Mouse (Mus musculus) midbrain, postnatal 0 days (tissue): ENCODE results near the gene Plod1. TPM values are rescaled to one million over a fixed set of nuclear protein-coding genes. Genes with fewer than 3 reads are reported as not detected.

Experiments
- ATAC-seq: fragments of 200-750 bp; cut with Nextera tagmentation; 2 replicates; pipeline ENCODE4 v1.8.0; 2017; ENCODE audit warnings: moderate number of reproducible peaks, mild to moderate bottlenecking, moderate TSS enrichment, moderate library complexity; ENCODE audit not compliant: low FRiP score
- DNase-seq: peaks from one replicate; pipeline ENCODE4 v3.0.0-alpha.2; 2015; ENCODE audit warnings: low spot score
- H3K27ac ChIP-seq: fragments of 300-500 bp; sonication (generic); 2 replicates; pipeline ENCODE4 v1.5.1; 2014; ENCODE audit warnings: low read depth, mild to moderate bottlenecking, low read length, mixed read lengths
- H3K27me3 ChIP-seq: fragments of 300-500 bp; sonication (generic); 2 replicates; pipeline ENCODE4 v1.6.1; 2014; ENCODE audit warnings: low read length, control low read depth, mixed read lengths; ENCODE audit not compliant: insufficient read depth
- H3K36me3 ChIP-seq: fragments of 300-500 bp; sonication (generic); 2 replicates; pipeline ENCODE4 v1.6.1; 2014; ENCODE audit warnings: low read length, control low read depth, mixed read lengths; ENCODE audit not compliant: insufficient read depth
- H3K4me1 ChIP-seq: fragments of 300-500 bp; sonication (generic); 2 replicates; pipeline ENCODE4 v1.6.1; 2014; ENCODE audit warnings: mild to moderate bottlenecking, control low read depth, antibody characterized with exemption, low read length, mixed read lengths; ENCODE audit not compliant: insufficient read depth
- H3K4me2 ChIP-seq: fragments of 300-500 bp; sonication (generic); 2 replicates; pipeline ENCODE4 v1.6.1; 2014; ENCODE audit warnings: low read depth, mild to moderate bottlenecking, low read length, mixed read lengths; ENCODE audit not compliant: poor library complexity, severe bottlenecking
- H3K4me3 ChIP-seq: fragments of 300-500 bp; sonication (generic); 2 replicates; pipeline ENCODE4 v1.5.1; 2014; ENCODE audit warnings: low read depth, mild to moderate bottlenecking, low read length, moderate library complexity
- H3K9ac ChIP-seq: fragments of 300-500 bp; sonication (generic); replicated peaks from 2 replicates; pipeline ENCODE4 v1.6.1; 2014; ENCODE audit warnings: mild to moderate bottlenecking, low read length, moderate library complexity, mixed read lengths; ENCODE audit not compliant: poor library complexity, severe bottlenecking
- H3K9me3 ChIP-seq: fragments of 300-500 bp; sonication (generic); 2 replicates; pipeline ENCODE4 v1.6.1; 2016; ENCODE audit warnings: low read length, control low read depth
- CTCF ChIP-seq: IDR thresholded peaks from 2 replicates; pipeline ENCODE4 v1.5.1; 2016; ENCODE audit warnings: antibody characterized with exemption, mild to moderate bottlenecking
- whole genome bisulfite sequencing: fragments of 180-500 bp; shearing (Covaris S2); extraction: QIAGEN DNeasy Blood & Tissue Kit; methylation state at CpG from one replicate; pipeline ENCODE4 v1.1.7; 2014; 5-methylcytosine and 5-hydroxymethylcytosine counted together
- polyA plus RNA-seq: library from polyadenylated mRNA; unstranded; fragments of >200 nt; fragmentation: Nextera tagmentation; extraction: Ambion mirVana; gene quantifications from 2 replicates; pipeline ENCODE4 v1.2.1, GENCODE M21; 2015
- total RNA-seq: library from RNA; depleted of rRNA; stranded (reverse); fragments of >200 nt; gene quantifications from 2 replicates; pipeline ENCODE4 v1.2.3, GENCODE M21; 2014; rRNA removed

Gene Plod1
- total RNA-seq (25.1 and 26.1 TPM in 2 replicates), polyA plus RNA-seq (20.0 and 20.2 TPM in 2 replicates)

DNA sequence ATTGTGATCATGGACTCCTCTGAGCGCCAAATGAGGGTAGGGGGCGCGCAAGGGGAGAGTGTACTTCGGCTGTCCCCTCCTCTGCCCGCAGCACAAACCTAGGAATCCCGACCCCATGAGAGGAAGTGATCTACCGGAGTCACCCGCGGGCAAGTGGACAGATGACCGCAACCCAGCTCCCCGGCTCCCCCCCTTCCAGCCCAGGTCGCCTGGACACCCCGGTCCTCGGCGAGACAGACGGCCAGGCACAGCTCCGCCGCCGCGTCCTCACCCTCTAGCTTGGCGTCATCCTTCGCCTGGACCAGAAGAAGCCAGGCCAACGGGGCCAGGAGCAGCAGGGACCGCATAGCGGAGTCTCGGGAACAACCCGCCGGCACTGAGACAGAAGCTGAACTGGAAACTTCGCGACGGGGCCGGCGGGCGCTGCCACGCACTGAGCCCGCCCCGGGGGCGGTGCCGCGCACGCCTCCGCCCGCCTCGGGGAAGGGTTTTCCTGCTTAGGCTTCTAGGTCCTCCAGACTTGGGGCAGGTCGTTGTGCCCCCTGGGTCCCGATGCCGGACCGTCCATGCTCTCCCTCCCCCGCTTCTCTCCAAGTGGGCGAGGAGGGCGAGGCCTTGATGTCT, at the start of gene Plod1:
Plod1 (minus strand) TSS at position 437 of the 624 bp plus-strand sequence.
- under 1% methylated on average over 50 of the region's 51 CpGs for WGBS
- Histone ChIP-seq H3K4me1 (peaks cover under 1% of the 10 kb centered on the region; the same call in 1 of the 2 replicates), H3K36me3 (no peaks in the 10 kb centered on the region), H3K9ac (peak within 1 kb of the TSS; percentile 37; the same call in 1 of the 2 replicates), H3K27me3 (0 out of 2 replicates have a peak, but pooled peaks cover 2% of the 10 kb centered on the region), H3K27ac (no peak within 1 kb of the TSS), H3K9me3 (no peaks in the 10 kb centered on the region), H3K4me2 (peak within 1 kb of the TSS; percentile 94), H3K4me3 (peak within 1 kb of the TSS; percentile 50)
- TF ChIP-seq CTCF = peak; percentile 25; the same call in 1 of the 2 replicates
- DNase-seq = peak; percentile 64
- peak; percentile 24; the same call in 1 of the 2 replicates for ATAC-seq

DNA sequence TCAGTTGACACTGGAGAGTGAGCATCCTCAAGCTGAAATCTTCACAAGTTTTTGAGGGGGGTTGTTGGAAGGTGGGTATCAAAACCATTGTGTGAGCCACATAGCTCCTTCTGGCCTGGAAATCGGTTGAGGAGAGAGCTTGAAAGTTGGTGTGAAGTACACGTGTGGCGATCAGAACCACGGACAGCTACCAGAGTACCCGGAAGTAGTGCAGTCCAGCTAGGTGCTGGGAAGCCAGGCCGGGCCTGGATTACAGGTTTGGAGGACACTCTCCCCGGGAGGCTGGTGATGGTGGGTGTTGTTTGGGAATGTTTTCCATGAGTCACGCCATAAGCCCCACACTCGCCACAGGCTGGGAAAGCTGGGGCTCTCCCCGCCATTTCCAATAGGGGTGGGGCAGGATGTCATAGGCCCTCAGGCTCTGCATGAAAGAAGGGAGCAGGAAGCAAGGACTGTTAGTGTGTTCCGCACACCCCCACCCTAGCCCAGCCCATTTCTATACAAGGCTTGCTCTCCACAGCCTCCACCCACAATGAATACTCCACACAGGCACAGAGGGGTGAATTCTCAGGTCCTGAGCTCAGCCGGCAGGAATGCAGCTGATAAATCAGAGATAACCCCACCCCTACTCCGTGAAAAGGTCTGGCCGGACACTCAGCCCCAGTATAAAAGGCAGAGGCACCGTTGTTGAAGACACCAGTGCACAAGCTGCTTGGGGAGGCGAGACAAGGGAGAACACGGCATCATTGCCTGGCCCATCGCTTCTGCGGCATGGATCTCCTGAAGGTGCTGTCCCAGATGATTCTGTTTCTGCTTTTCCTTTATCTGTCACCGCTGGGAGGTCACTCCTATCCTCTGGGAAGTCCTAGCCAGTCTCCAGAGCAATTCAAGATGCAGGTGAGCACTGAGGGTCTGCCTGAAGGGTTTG, 48.9 kb upstream of the Plod1 start, which contains the start of gene Nppb:
Nppb (plus strand) TSS at position 584 of the 928 bp plus-strand sequence.
- Histone ChIP-seq H3K27ac (no peak within 1 kb of the TSS), H3K36me3 (no peaks in the 10 kb centered on the region), H3K4me1 (no peaks in the 10 kb centered on the region), H3K27me3 (no peaks in the 10 kb centered on the region), H3K4me2 (no peak within 1 kb of the TSS), H3K9me3 (peaks cover 6% of the 10 kb centered on the region; the same call in 1 of the 2 replicates), H3K9ac (no peak within 1 kb of the TSS), H3K4me3 (no peak within 1 kb of the TSS)
- 37% methylated on average over 20 of the region's 20 CpGs for WGBS
- DNase-seq (no peak), ATAC-seq (no peak)
- no peak for TF ChIP-seq CTCF

DNA sequence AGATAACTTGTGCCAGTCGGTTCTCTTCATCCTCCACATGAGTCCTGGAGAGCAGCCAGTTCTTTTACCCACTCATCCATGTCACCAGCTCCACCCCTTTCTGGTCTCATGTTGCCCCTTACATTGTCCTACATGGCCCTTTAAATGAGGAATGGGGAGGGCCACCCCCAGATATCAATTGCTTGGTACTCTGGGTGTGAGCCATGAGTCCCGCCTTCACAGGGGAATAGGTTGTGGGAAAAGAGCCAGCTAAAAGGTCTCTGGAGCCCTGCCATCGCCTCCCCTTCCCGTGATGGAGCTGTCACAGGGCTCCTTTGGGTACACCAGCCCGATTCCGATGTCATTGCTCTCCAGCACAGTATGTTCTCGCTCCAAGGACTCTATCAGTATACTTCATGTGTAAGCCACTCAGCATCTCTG, 42.9 kb upstream of the Plod1 start:
- Histone ChIP-seq H3K4me3 (no peak overlapping the region), H3K36me3 (no peaks in the 10 kb centered on the region), H3K27ac (no peak overlapping the region), H3K4me2 (no peak overlapping the region), H3K4me1 (no peaks in the 10 kb centered on the region), H3K27me3 (no peaks in the 10 kb centered on the region), H3K9me3 (peaks cover 3% of the 10 kb centered on the region; the same call in 1 of the 2 replicates), H3K9ac (no peak overlapping the region)
- ATAC-seq (no peak), DNase-seq (no peak)
- 71% methylated on average over 7 of the region's 7 CpGs for WGBS
- TF ChIP-seq CTCF = no peak

DNA sequence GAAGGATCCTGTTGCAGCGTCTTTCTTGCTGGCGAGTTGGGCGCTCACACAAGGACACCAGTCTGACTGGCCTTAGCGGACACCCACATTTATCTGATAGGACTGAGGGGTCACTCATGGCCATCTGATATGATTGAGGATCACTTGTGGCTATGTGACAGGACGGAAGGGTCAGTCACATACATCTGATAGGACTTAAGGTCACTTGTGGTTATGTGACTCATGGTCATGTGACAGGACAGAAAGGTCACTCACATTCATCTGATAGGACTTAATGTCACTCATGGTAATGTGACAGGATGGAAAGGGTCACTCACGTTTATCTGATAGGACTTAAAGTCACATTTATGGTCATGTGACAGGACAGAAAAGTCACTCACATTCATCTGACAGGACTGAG, 41.8 kb upstream of the Plod1 start:
- Histone ChIP-seq H3K4me3 (no peak overlapping the region), H3K9ac (no peak overlapping the region), H3K4me1 (no peaks in the 10 kb centered on the region), H3K27ac (no peak overlapping the region), H3K9me3 (no peaks in the 10 kb centered on the region), H3K36me3 (no peaks in the 10 kb centered on the region), H3K27me3 (no peaks in the 10 kb centered on the region), H3K4me2 (no peak overlapping the region)
- 90% methylated on average over 6 of the region's 6 CpGs for WGBS
- DNase-seq (no peak), ATAC-seq (no peak)
- TF ChIP-seq CTCF = no peak

DNA sequence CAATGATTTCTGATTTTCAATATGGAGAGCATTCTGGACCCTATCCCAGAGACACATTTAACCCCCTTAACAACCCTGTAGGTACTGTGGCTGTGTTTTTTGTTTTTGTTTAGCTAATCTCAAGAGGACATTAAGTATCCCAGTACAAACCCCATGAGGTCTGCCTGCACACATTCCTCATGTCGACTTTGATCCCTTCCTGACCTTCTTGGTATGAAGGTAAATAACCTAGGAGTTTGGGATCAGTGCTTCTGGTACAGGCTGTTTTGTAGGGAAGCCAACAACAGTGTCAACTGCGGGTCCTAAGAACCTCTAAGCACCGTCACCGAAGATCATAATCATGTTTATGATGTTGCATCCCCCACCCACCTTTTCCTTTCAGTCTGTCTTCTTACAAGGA, 41.2 kb upstream of the Plod1 start:
- H3K9me3 ChIP-seq = no peaks in the 10 kb centered on the region
- no peak overlapping the region for H3K27ac ChIP-seq
- no peak for ATAC-seq
- DNase-seq = no peak
- H3K36me3 ChIP-seq = no peaks in the 10 kb centered on the region
- no peaks in the 10 kb centered on the region for H3K4me1 ChIP-seq
- H3K27me3 ChIP-seq = no peaks in the 10 kb centered on the region
- WGBS = 84% methylated on average over 4 of the region's 4 CpGs
- no peak overlapping the region for H3K4me2 ChIP-seq
- H3K4me3 ChIP-seq = no peak overlapping the region
- no peak for TF ChIP-seq CTCF
- H3K9ac ChIP-seq = no peak overlapping the region
